Mouse (Mus musculus) brain, embryonic 18.5 days (tissue): ENCODE data around the gene Rcor1.

Experiments
- DNase-seq: peaks from one replicate; pipeline ENCODE4 v3.0.0-alpha.2; 2012; ENCODE audit warnings: low read depth, low spot score

Gene Rcor1

DNA sequence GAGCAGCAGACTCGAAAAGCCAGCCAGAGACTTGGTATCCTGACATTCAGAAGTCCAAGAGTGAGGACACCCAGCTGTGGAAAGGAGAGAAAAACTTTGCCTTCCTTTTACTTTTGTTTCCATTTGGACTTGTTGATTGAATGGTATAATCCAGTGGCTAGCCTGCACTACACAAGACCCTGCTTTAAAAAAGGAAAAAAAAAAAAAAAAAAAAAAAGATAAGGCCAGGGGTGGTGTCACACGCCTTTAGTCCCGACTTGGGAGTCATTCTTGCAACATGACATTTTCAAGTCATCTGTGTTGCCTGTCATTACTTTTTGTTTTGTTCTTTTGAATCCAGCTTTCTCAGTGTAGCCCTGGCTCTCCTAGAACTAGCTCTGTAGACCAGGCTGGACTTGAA is 17.6 kb upstream of the Rcor1 start:
- DNase-seq: no peak

DNA sequence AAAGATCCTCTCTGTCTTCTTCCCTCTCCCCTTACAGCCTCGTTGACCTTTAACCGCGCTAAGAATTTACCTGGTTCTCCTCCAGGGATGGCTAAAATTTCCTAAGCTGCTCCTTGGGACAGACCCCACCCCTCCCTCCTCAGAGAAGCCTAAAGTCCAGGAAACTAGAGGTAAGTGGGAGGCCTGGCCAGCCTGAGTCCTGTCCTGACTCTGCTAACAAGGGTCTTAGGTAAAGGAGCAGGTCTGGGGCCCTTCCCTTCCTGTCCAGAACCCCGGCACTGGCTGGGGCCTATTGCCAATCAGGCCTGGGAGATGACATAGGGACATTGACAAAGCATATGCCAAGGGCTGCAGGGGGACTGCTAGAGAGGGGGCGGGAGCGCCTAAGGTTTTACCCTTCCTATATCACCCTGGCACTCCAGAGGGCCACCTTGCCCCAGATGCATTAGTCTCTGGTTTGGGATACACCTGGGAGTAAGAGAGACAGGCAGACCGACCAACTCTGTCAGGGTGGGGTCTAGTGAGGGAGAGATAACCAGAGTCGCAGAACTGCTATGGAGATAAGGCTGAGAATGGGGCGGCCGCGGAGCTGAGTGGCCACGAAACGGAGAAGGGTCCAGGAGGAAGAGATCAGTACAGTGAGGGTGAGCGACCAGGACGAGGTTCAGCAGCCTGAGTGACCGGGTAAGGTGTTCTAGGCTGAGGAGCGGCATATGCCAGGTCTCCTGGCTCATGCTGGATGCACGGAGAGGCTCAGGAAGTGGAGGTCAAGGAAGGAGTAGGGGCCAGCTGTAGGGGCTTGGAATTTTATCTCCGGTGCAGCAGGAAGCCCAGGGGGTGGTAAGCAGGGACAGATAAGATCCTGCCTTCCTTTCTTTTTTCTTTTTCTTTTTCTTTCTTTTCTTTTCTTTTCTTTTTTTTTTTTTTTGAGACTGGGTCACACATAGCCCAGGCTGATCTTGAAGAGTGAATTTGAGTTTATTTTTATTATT is 10.7 kb upstream of the Rcor1 start:
- no peak for DNase-seq

DNA sequence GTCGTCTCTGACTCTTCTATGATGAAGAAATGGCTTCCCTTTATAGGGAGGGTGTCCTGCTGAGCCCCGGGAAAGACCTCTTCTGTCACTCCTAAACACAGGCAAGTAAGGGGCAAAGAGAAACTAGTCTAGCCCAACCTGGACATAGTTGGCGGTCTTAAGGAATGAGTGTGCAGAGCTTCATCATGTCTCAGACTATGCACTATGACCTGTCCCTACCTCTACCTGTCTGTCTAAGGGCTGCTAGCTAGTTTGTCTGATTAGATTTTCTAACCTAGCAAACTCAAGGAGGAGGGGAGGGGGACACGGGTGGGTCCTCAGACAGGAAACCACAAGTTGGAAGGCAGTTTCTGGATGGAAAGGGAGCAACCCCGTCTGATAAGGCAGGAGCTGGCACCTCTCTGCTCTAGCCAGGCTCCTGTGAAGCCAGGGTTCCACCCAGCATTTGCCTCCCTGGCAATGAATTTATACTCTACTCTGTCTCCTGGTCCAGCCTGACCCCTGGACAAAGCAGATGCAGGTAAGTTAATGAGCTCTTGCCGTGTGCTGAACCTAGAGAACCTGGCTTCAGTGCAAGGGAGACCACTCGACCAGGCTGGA is 9.8 kb upstream of the Rcor1 start:
- DNase-seq: no peak

DNA sequence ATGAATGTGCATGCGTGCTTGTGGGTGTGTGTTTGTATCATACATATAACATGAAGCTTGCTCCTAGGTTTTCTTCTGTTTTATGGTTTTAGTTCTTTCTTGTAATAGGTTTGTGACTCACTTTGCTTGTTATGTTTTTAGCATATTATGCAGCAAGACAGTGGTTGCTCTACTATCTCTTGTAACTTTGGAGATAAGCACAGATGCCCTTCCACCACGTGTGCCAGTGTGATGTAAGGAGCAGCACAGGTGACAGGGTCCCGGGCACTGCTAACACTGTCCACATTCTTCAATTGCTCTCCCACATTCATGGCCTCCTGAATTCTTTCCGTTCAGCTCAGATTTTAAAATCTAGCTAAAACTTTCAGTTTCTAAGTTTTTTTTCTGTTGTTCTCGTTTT is 6.3 kb upstream of the Rcor1 start:
- DNase-seq: no peak

DNA sequence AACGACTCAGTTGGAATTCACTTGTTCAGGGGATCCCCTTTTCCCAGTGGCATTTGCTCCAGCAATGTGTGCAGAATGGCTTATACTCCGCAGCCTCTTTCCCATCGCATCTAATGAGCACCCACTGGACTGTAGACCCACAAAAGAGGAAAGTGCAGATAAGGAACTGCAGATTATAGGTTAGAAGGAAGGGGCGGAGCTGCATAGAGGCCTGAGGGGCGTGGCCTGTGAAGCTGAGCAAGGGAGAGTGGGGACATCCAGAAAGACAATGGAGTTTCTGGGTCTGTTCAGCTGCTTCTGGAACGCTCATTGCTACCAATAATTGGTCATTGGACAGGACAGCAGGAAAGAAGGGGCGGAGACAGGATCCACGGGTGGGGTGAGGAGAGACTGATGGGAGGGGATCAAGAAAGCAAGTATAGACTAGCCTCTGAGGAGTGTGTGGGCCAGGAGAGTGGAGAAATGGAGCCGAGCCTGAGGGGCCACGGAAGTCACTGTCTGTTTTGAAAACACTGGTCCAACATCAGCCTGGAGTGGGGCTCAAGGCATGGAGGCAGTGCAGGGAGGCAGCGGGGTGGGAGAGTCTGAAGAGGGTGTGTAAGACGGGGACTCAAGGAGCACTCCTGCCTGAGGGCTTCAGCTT is 3.8 kb upstream of the Rcor1 start:
- DNase-seq: no peak

DNA sequence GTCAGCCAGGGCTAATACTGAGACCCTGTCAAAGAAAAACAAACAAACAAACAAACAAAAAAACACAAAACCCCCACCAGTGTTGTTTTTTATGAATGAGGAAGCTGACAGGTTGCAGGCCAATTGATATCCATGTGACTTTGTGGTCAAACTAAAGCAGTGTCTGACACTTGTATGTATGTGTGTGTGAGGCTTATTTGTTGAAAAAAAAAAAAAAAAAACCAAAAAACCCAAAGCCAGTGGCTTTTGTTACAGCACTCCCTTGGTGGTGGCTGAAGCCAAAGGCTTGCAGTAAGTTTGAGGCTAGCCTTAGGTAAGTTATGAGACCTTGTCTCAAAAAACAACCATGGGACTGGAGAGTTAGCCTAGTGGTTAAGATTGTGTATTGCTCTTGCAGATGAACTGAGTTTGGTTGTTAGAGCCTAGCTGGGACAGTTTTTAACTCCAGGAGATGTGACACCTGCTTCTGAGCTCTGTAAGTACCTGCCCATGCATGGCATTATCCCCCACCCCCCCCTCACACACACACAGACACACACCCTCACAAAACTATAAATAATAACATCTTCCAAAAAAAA is 2.9 kb upstream of the Rcor1 start:
- no peak for DNase-seq

DNA sequence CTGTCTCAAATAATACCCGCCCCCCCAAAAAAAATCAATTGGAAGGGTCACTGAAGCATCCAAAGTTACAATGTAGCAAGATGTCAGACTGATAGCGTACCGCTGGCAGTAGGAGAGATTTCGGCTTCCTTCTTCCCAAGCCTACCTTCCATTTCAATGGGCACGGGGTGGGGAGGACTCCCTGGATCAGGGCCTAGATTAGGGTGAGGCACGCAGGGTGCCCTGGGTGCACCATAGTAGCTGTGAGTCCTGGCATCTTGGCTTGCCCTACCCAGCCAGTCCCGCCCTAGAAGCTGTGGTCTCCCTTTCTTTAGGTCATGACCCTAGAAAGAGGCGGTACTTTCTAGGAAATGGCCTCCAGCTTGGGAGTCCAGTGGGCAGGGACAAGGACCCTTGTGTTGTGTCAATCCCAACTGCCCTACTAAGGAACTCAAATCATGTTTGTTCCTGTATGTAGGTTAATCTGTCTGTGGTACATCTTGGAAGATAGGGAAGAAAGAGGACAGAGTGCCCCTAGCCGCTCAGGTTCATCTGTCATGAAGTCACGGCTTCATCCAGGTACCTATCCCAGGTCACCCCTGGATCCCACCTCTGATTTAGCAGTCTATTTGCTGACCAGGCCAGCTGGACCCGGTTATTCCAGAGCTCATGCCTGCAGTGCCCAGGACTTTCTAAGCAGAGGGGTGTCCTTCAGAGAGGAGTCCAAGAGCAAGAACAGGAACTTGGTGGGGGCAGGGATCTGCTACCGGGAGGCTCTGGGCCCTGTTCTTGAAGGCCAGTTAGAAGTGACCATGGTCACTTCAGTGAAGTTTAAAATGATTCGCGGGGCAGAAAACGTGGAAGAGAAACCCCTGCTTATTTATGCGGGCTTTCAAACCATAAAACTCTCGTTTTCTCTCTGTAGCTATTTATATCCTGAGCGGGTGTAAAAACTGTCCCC is 1.6 kb upstream of the Rcor1 start:
- no peak for DNase-seq

DNA sequence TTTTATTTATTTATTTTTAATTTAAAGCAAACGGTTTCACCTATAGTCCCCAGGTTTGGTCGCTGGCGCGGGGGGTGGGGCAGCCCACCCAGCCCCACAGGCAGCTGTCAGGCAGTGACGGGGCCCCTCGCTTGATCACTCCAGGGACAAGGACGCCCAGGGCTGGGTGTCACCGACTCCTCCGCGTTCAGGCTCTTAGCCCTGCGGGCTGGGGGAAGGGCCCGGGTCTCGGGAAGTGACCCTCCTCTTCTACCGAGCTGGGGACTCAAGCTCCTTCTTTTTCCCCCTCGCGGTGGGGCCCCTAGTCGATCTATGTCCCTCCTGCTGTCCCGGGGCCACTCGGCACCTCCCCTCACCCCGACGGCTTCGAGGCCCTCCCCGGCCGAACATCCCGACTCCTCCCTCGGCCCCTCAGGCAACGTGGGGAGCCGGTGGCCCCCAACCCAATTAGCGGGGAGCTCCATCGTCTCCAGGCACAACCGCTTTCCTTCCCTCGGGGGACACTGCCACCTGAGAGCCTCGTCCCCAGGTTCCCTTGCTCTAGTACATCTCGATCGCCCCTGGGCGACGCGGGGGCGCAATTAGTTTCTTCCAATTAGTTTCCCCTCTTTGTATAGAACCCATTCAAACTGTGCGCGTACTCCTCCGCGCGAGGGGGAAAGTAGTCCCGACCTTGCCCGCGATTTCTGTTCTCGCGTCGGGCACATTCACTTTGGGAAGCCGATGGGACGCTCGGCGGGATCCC is 748 bp upstream of the Rcor1 start:
- DNase-seq: peak; percentile 37

DNA sequence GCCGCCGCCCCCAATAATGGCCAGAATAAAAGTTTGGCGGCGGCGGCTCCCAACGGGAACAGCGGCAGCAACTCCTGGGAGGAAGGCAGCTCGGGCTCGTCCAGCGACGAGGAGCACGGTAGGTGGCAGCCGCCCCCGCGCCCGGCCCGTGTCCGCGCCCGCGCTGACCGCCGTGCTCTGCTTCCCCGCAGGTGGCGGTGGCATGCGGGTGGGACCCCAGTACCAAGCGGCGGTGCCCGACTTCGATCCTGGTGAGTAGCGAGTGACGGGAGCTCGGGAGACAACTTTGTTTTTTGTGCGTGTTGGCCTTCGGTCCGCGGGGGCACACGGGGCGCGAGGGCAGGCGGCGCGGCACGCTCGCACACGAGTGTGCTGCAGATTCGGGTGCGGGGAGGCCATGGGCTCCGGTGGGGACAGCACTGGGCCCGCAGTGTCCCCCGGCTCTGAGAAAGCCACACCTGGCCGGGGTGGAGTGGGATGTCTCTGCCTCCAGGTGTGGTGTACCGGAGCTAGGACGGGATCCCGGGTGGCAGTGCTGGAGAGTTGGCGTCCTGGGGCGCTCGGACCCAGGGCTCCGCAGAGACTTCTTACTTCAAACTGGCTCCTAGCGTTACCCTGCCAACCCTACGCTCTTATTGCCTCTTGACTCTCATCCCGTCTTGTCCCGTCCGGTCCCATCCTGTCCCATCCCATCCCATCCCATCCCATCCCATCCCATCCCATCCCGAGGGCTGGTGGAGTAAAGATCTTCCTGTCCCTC is 800 bp downstream of the Rcor1 start:
- no peak for DNase-seq

DNA sequence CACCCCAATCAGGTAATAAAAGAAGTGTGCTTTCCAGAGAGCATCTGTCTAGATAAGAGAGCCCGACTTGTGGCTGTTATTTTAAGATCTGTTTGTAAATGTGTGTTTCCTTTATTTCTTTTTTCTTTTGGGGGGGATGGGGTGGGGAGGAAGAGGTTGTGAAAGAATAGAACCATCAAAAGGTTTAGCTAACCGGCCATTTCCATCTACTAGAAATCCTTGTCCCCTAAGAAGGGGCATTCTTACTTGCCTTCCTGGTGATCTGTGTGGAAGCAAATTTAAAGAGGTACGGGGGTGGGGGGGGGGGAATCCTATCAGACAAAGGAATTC is 1.3 kb downstream of the Rcor1 start:
- DNase-seq: no peak

DNA sequence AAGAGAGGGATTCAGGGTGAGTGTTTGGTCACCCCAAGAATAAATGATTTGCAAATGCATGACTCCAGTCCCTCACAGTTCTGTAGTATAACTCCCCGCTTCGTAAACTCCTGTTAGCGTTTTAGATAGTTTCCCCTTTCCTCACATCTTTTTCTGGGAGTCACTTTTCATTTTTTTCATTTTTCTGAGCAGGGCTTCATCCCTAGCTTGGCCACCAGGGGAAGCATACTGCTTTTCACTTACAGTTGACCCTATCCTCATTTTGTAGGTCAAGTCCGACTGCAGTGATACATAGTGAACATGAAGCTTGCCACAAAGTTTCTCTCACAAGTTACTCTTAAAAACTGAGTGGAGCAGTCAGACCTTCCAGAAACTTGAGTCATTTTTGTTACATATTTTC is 2.0 kb downstream of the Rcor1 start:
- no peak for DNase-seq

DNA sequence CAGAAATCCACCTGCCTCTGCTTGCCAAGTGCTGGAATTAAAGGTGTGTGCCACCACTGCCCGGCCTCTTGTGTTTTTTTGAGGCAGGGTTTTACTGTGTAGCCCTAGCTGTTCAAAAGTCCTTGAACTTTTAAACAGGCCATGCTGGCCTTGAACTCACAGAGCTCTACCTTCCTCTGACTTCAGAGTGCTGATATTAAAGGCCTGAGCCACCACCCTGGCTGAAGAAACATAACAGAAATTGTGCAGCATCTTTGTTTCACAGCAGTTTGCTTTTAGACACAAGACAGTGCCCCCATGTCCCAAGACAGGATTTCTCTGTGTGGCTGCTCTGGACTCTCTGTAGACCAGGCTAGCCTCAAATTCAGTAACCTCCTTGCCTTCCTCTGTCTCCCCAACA is 3.2 kb downstream of the Rcor1 start:
- DNase-seq: no peak

DNA sequence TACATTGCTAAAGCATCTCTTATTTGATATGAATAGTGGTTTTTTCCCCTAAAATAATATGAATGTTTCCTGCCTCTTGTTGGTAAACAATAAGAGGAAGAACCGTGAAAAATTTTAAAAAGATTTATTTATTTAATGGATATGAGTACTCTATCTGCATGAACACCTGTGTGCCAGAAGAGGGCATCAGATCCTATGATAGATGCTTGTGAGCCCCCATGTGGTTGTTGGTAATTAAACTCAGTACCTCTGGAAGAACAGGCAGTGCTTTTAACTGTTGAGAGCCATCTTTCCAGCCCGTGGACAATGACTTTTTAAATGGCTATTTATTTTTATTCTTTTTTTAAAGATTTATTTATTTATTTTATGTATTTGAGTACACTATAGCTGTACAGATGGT is 5.7 kb downstream of the Rcor1 start:
- no peak for DNase-seq

DNA sequence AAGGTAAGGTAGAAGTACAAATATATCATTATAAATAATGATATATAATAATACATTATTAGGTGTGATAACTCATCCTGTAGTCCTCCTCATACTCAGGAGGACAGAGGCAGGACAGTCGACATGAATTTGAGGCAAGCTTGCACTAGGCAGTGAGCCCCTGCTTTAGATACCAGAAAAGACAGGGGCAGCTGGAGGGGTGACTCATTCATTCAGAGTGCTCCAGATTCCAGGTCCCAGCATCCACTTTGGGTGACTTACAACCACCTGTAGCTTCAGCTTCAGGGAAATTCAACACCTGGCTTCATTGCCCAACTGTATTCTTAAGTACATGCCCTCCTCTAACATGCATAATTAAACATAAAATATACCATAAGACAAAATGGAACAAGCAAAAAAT is 7.7 kb downstream of the Rcor1 start:
- no peak for DNase-seq

DNA sequence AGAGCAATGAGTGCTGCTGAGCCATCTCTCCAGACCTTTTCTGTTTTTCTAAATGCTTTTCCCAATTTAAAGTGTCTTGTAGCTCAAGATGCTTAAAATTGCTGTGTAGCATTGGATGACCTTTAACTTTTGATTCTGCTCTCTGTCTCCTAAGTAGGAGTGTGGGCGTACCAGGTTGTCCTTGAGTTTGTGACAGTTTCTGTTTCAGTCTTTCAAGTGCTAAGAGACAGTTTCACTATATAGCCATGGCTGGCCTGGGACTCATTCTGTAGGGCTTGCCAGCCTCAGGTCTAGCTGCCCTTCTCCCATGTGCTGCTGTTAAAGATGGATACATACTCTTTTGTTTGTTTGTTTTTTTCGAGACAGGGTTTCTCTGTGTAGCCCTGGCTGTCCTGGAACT is 9.1 kb downstream of the Rcor1 start:
- DNase-seq: no peak

DNA sequence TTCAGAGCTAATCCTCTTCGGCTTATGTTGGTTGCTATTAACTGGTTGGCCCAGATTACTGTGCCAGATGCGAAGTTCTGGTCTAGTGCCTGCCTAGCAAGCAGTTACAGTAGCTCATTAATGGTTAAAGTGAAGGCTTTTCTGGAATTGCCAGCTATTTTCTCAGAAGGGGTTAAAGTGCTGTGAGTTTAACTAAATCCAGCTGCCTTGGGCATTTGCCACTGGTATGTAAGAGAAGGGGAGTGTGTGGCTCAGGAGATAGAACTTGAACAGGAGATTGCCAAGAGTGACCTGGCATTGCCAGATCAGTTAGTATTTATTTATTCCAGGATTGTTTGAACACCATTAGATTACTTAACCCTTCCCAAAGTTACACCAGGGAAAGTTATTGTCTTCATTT is 11.1 kb downstream of the Rcor1 start:
- DNase-seq: no peak

DNA sequence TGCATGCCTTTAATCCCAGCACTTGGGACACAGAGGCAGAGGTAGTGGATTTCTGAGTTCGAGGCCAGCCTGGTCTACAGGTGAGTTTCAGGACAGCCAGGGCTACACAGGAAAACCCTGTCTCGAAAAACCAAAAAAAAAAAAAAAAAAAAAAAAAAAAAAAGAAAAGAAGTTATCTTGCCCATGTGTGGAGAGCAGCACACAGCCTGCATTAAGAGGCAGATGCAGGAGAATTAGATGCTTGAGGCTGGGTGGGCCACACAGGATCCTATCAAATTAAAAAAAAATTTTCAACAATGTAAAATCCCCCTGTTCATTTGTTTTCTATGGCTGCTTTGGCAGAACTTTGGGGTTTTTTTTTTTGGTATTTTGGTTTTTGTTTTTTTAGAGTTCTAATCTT is 24.2 kb downstream of the Rcor1 start:
- no peak for DNase-seq

DNA sequence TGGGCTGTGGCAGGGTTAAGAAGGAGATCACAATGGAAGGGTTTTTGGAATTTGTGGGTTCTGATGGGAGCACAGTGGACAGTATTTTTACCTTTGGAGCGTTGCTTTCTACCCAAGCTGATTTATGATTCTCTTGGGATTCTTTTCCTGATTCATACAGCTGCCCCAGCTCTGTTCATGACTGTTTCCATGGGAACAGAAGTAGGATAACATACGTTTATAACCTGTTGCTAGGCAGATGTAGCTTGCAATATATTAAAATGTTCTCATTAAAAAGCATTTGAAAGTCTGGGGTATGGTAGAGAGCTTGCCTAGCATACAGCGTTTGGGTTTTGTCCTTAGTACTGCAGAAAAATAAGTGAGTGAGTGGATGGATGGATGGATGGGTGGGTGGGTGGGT is 25.1 kb downstream of the Rcor1 start:
- no peak for DNase-seq

DNA sequence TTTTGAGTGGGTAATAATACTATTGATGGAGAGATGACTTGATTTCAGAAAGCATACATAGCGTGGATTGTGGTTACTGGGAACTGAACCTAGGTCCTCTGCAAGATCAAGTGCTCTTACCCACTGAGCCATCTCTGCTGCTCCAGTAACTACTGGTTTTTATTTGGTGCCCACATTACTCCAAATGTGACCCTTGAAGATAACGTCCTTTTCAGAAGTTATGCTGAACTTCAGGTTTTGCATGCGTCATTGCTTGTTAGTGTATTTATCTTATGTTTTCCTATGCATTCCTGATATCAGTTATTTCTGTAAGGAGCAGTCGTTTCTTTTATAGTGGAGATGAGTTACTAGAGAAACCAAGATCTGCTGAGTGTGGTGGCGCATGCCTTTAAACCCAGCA is 26.2 kb downstream of the Rcor1 start:
- DNase-seq: no peak

DNA sequence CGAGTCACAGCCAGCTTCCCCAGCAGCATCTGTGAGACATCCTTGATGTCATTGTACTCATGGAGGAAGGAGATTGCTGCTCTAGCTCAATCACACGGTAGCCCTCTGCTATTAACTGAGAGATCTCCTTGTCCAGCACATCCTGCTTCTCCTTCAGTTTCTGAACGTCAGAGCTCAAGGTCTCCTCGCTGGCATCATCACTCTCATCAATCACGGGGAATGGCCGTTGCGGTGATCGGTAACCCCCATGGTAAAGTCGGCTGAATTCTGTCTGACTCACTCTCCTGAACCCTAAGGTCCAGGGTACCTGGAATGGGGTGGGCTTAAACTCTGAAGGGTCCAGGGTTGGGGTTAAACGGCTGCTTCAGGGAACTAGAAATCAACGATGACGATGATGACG is 28.7 kb downstream of the Rcor1 start:
- DNase-seq: no peak
